Mouse (Mus musculus): ENCODE data around the gene Dlk2.

DNA sequence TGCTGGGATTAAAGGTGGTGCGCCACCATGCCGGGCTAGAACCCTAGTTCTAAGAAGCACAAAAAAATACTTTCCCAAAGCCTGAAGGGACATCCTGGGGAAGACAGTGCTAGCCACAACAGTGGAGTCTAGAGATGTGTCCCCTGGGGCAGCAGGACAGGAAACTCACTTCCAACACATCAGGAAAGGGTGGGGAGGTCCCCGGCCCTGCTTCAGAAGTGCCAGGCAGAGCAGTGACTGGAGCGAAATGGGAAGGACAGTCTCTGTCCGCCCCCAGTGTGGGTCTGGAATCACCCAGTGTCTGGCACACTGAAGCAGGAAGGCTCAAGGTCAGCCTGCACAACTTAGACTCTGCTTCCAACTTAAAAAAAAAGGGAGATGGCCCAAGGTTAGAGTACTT lies 24.5 kb upstream of the Dlk2 start:
- TF ChIP-seq CTCF (IDR thresholded peaks at IDR 0.05), result no peak
- peak; percentile 19; the same call in 1 of the 2 replicates for TF ChIP-seq POLR2A (IDR thresholded peaks at IDR 0.05; ENCODE audit: insufficient read depth, low read depth, low read length)
- peak; percentile 81 for TF ChIP-seq EP300 (IDR thresholded peaks at IDR 0.05; ENCODE audit: insufficient read depth, low read depth, low read length)

Data from heart, adult 2 months (tissue).